Comparison of ENCODE assay signal across 19 mouse cellular contexts in the genomic region with DNA sequence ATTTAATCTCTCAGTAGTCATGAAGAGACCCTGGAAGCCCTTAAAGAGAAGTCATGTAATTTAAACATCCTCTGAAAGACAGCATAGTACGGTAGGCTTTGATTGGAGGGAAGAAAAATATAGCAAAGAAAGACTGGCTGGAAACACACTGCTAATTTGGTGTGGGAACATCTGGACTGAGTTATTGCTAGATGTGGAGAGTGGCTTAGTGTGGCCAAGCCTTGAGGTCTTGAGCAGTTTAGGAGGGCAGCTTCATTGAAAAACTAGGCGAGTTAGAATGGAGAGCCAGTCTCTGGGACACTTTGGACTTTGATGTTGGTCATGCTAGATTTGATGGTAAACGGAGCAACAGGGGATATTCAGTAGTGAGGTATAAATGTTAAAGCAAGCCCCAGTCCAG.
"Had no signal": no experiment of that assay in that cellular context is flagged by ENCODE, and none has a peak within 500 bp of the region (broad histone marks: within the 10 kb centered on the region; RNA-seq: fewer than 3 reads in every experiment).

No protein-coding gene starts in this region.

- H3K36me3 ChIP-seq: liver, embryonic 12.5 days; liver, embryonic 15.5 days; midbrain, embryonic 12.5 days; midbrain, embryonic 15.5 days; neural tube, embryonic 12.5 days; neural tube, embryonic 15.5 days had no signal

- ATAC-seq: liver, embryonic 12.5 days; midbrain, embryonic 15.5 days had no signal

- H3K4me2 ChIP-seq: limb, embryonic 12.5 days; liver, embryonic 12.5 days; liver, embryonic 15.5 days; midbrain, embryonic 12.5 days; midbrain, embryonic 15.5 days; neural tube, embryonic 12.5 days; neural tube, embryonic 15.5 days had no signal

- H3K9ac ChIP-seq: limb, embryonic 12.5 days; liver, embryonic 12.5 days; liver, embryonic 15.5 days; midbrain, embryonic 12.5 days; midbrain, embryonic 15.5 days; neural tube, embryonic 12.5 days; neural tube, embryonic 15.5 days had no signal

- H3K4me1 ChIP-seq: liver, embryonic 12.5 days; liver, embryonic 15.5 days; midbrain, embryonic 15.5 days had no signal

- H3K4me3 ChIP-seq: layer of hippocampus, adult 2 months; limb, embryonic 12.5 days; liver, embryonic 12.5 days; liver, embryonic 15.5 days; midbrain, embryonic 12.5 days; midbrain, embryonic 15.5 days; neural tube, embryonic 12.5 days; neural tube, embryonic 15.5 days had no signal

- H3K9me3 ChIP-seq: limb, embryonic 12.5 days; liver, embryonic 12.5 days; liver, embryonic 15.5 days; midbrain, embryonic 12.5 days; midbrain, embryonic 15.5 days; neural tube, embryonic 12.5 days; neural tube, embryonic 15.5 days had no signal

- H3K27me3 ChIP-seq: limb, embryonic 12.5 days; liver, embryonic 12.5 days; liver, embryonic 15.5 days; midbrain, embryonic 12.5 days; midbrain, embryonic 15.5 days; neural tube, embryonic 12.5 days; neural tube, embryonic 15.5 days had no signal

- H3K27ac ChIP-seq: layer of hippocampus, adult 2 months; limb, embryonic 12.5 days; liver, embryonic 12.5 days; liver, embryonic 15.5 days; macrophage; midbrain, embryonic 12.5 days; midbrain, embryonic 15.5 days; neural tube, embryonic 12.5 days; neural tube, embryonic 15.5 days had no signal

- DNase-seq: kidney, adult 18-20 months; kidney, adult 9 months; kidney, postnatal 25 days; layer of hippocampus, adult 9-11 months; liver; lung, adult 18-20 months; lung, postnatal 14 days; retina, postnatal 1 day; right cerebral cortex, postnatal 25 days; thymus, postnatal 25 days had no signal
